Mouse (Mus musculus): ENCODE results near the gene 4930563M21Rik. TPM values are rescaled to one million over a fixed set of nuclear protein-coding genes. Genes with fewer than 3 reads are reported as not detected.

4930563M21Rik gene
- polyA plus RNA-seq, 2 experiments, result not detected

GRCm38 (mm10) chr9:55916751-55917150 is 93.6 kb downstream of the 4930563M21Rik start:
- Histone ChIP-seq H3K4me2 (replicated peaks; ENCODE audit: low read depth, low read length, severe bottlenecking) (no peak overlapping the region), H3K4me1 (ENCODE audit: control insufficient read depth, insufficient read depth, low read length) (no peaks in the 10 kb centered on the region), H3K27me3 (ENCODE audit: control insufficient read depth, insufficient read depth, low read length) (no peaks in the 10 kb centered on the region), H3K36me3 (ENCODE audit: control insufficient read depth, insufficient read depth, low read length) (no peaks in the 10 kb centered on the region), H3K9ac (ENCODE audit: low read depth, low read length, severe bottlenecking) (no peak overlapping the region), H3K27ac (replicated peaks; ENCODE audit: low read depth, low read length) (no peak overlapping the region), H3K4me3 (replicated peaks; ENCODE audit: low read length) (no peak overlapping the region), H3K9me3 (ENCODE audit: control insufficient read depth, low read length) (no peaks in the 10 kb centered on the region)
- ATAC-seq (ENCODE audit: low FRiP score, low read depth), result no peak
- DNase-seq (ENCODE audit: low spot score), result no peak
- TF ChIP-seq POLR2A (IDR thresholded peaks at IDR 0.05; ENCODE audit: borderline replicate concordance, extremely low read depth, insufficient read depth, insufficient read length), result no peak

Other genes starting within 250 kb of the 4930563M21Rik start
- 8.2 and 9.5 TPM in 2 replicates for gene Scaper, start 72.4 kb downstream of the 4930563M21Rik start, polyA plus RNA-seq (2012; rRNA removed)
- 15.1 and 16.4 TPM in 2 replicates for gene Scaper, start 72.4 kb downstream of the 4930563M21Rik start, polyA plus RNA-seq (2014; fragmentation: Nextera tagmentation; extraction: Ambion mirVana)
- 176 and 181 TPM in 2 replicates for gene Rcn2, start 31.3 kb upstream of the 4930563M21Rik start, polyA plus RNA-seq (2012; rRNA removed)
- gene Rcn2, start 31.3 kb upstream of the 4930563M21Rik start, polyA plus RNA-seq (2014; fragmentation: Nextera tagmentation; extraction: Ambion mirVana), result 266 and 280 TPM in 2 replicates
- 2.6 and 4.3 TPM in 2 replicates for gene Pstpip1, start 79.4 kb upstream of the 4930563M21Rik start, polyA plus RNA-seq (2012; rRNA removed)
- 1.3 and 1.4 TPM in 2 replicates for gene Pstpip1, start 79.4 kb upstream of the 4930563M21Rik start, polyA plus RNA-seq (2014; fragmentation: Nextera tagmentation; extraction: Ambion mirVana)
- 359 and 443 TPM in 2 replicates for gene Tspan3, start 154.9 kb upstream of the 4930563M21Rik start, polyA plus RNA-seq (2012; rRNA removed)
- gene Tspan3, start 154.9 kb upstream of the 4930563M21Rik start, polyA plus RNA-seq (2014; fragmentation: Nextera tagmentation; extraction: Ambion mirVana), result 516 and 544 TPM in 2 replicates